Mouse (Mus musculus): ENCODE measurements around the gene Cetn3. TPM values are rescaled to one million over a fixed set of nuclear protein-coding genes. Genes with fewer than 3 reads are reported as not detected.

Gene Cetn3
- polyA plus RNA-seq, 1 experiment from 2014 or later = 86.1 TPM

DNA sequence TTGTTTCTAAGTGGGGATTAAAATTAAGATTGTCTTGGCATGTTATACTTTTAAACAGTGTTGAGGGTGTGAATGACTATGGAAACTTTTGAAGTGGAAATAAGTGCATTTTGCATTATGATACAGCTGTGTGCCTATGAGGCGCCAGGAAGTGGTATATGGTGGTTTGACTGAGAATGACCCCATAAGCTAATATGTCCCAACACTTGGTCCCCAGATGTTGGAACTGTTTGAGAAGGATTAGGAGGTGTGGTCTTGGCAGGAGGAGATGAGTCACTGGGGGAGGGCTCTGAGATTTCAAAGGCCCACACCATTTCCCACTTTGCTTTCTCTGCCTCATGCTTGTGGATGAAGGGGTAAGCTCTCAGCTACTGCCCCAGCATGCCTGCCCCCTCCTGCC lies 27.6 kb upstream of the Cetn3 start:
- 0 out of 2 replicates have a peak, but pooled peaks cover 2% of the 10 kb centered on the region for H3K36me3 ChIP-seq (replicated peaks; ENCODE audit: insufficient read depth, low read length)
- TF ChIP-seq CTCF (IDR thresholded peaks at IDR 0.05; ENCODE audit: low read depth) = no peak
- no peak for TF ChIP-seq EP300 (IDR thresholded peaks at IDR 0.05; ENCODE audit: low read depth)
- H3K9ac ChIP-seq (replicated peaks) = no peak overlapping the region
- H3K4me3 ChIP-seq (ENCODE audit: low read depth, low read length) = no peak overlapping the region
- 93% methylated on average over 1 of the region's 1 CpGs for WGBS (ENCODE audit: insufficient replicate concordance)
- H3K4me1 ChIP-seq (ENCODE audit: insufficient read depth) = no peaks in the 10 kb centered on the region
- H3K9me3 ChIP-seq (ENCODE audit: low read length) = no peaks in the 10 kb centered on the region
- H3K4me2 ChIP-seq (ENCODE audit: low read depth, low read length) = no peak overlapping the region
- ATAC-seq (no peak), DNase-seq (no peak)
- H3K27ac ChIP-seq (ENCODE audit: low read depth) = no peak overlapping the region
- no peaks in the 10 kb centered on the region for H3K27me3 ChIP-seq (ENCODE audit: insufficient read depth, low read length)

DNA sequence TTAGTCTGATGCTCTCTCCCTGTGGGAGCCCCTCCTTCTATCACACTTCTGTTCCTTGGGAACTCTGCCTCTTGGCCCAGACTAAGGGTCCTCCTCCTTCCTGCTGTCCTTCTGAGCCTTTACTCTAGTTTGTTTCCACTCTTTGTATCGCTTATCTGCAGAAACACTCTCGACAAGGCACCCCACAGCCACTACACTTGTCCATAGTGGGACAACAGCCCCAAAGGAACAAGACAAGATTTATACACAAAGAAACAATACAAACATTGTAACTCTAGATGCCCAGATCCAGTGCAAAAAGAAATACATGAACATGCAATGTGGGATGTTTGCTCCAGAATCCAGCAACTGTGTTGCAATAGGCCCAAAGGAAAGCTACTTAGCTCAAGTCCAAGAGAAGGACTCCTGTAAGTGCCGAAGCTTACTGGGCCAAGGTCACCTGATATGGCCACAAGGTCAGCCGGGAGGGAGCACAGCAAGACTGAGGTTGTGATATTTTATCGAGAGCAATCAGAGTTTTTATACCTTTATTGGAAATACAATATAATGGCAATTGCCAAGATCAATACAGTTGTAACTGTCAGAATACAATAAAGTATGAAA lies 25.7 kb upstream of the Cetn3 start:
- WGBS (ENCODE audit: insufficient replicate concordance) = 70% methylated on average over 5 of the region's 5 CpGs
- no peak overlapping the region for H3K4me2 ChIP-seq (ENCODE audit: low read depth, low read length)

DNA sequence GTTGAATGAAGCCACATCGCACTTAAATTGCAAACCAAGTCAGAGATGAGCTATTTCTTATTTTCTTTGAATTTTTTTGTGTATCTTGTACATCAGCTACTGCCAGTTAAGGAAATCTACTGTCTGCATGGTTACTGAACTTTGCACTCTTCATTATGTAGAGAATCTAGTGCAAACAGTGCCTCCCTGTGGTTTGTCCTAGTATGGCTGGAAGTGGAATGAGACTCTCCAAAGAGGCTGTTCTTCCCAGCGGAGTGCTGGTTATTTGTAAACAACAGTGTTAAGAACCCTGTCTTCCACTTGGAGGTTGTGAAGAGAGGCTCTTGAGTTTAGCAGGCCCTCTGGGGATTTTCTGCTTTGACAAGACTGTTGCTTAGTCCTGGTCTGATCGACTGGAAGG lies 22.5 kb upstream of the Cetn3 start:
- H3K9ac ChIP-seq (replicated peaks) = no peak overlapping the region

More for the DNA sequence above, 25.7 kb upstream of the Cetn3 start:
- H3K4me3 ChIP-seq (ENCODE audit: low read depth, low read length) = no peak overlapping the region
- no peak overlapping the region for H3K27ac ChIP-seq (ENCODE audit: low read depth)
- TF ChIP-seq CTCF (IDR thresholded peaks at IDR 0.05; ENCODE audit: low read depth) (no peak), EP300 (IDR thresholded peaks at IDR 0.05; ENCODE audit: low read depth) (no peak)
- H3K9ac ChIP-seq (replicated peaks) = no peak overlapping the region
- 0 out of 2 replicates have a peak, but pooled peaks cover 2% of the 10 kb centered on the region for H3K36me3 ChIP-seq (replicated peaks; ENCODE audit: insufficient read depth, low read length)
- no peaks in the 10 kb centered on the region for H3K4me1 ChIP-seq (ENCODE audit: insufficient read depth)
- H3K27me3 ChIP-seq (ENCODE audit: insufficient read depth, low read length) = no peaks in the 10 kb centered on the region
- DNase-seq = no peak
- no peaks in the 10 kb centered on the region for H3K9me3 ChIP-seq (ENCODE audit: low read length)
- no peak for ATAC-seq

DNA sequence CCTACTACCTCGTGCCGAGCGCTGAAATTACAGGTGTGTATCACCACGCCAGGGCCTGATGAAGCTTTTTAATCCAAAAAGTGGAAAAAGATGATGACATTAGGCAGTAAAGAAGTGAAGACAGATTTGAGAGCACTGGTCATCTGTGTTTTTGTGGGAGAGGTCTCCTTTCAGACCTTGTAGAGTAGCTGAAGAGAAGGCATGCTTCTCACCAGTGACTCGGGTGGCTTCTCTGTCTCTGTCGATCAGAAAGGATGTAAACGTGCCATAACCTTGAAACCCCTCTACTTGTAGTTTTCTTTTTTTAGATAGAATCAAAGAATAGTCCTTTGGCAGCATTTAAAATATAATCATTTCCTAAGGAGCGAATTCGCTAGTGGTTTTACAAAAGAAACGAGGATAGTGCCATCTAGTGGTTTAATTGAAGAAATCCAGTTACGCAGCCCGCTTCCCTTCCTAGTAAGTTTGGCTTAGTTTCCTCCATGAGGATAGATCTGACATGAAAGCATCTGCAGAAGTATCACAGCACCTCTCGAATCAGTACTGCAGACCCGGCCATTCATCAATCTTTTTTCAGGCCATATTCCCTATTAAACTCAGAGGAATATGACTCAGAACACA lies 21.2 kb upstream of the Cetn3 start:
- H3K9ac ChIP-seq (replicated peaks) = no peak overlapping the region
- H3K27me3 ChIP-seq (ENCODE audit: insufficient read depth, low read length) = no peaks in the 10 kb centered on the region
- DNase-seq = no peak
- no peak for ATAC-seq
- no peaks in the 10 kb centered on the region for H3K4me1 ChIP-seq (ENCODE audit: insufficient read depth)
- H3K36me3 ChIP-seq (replicated peaks; ENCODE audit: insufficient read depth, low read length) = no peaks in the 10 kb centered on the region
- TF ChIP-seq CTCF (IDR thresholded peaks at IDR 0.05; ENCODE audit: low read depth) (peak; percentile 75), EP300 (IDR thresholded peaks at IDR 0.05; ENCODE audit: low read depth) (no peak)
- H3K27ac ChIP-seq (ENCODE audit: low read depth) = no peak overlapping the region
- 32% methylated on average over 14 of the region's 14 CpGs for WGBS (ENCODE audit: insufficient replicate concordance)
- no peaks in the 10 kb centered on the region for H3K9me3 ChIP-seq (ENCODE audit: low read length)
- H3K4me3 ChIP-seq (ENCODE audit: low read depth, low read length) = no peak overlapping the region
- no peak overlapping the region for H3K4me2 ChIP-seq (ENCODE audit: low read depth, low read length)

More for the DNA sequence above, 22.5 kb upstream of the Cetn3 start:
- Histone ChIP-seq H3K4me3 (ENCODE audit: low read depth, low read length) (no peak overlapping the region), H3K36me3 (replicated peaks; ENCODE audit: insufficient read depth, low read length) (no peaks in the 10 kb centered on the region), H3K9me3 (ENCODE audit: low read length) (no peaks in the 10 kb centered on the region), H3K27me3 (ENCODE audit: insufficient read depth, low read length) (no peaks in the 10 kb centered on the region), H3K4me1 (ENCODE audit: insufficient read depth) (no peaks in the 10 kb centered on the region), H3K27ac (ENCODE audit: low read depth) (no peak overlapping the region), H3K4me2 (ENCODE audit: low read depth, low read length) (no peak overlapping the region)
- TF ChIP-seq EP300 (IDR thresholded peaks at IDR 0.05; ENCODE audit: low read depth) (no peak), CTCF (IDR thresholded peaks at IDR 0.05; ENCODE audit: low read depth) (peak; percentile 78)
- WGBS (ENCODE audit: insufficient replicate concordance) = 40% methylated on average over 3 of the region's 3 CpGs
- peak; percentile 44 for ATAC-seq
- peak; percentile 61 for DNase-seq

DNA sequence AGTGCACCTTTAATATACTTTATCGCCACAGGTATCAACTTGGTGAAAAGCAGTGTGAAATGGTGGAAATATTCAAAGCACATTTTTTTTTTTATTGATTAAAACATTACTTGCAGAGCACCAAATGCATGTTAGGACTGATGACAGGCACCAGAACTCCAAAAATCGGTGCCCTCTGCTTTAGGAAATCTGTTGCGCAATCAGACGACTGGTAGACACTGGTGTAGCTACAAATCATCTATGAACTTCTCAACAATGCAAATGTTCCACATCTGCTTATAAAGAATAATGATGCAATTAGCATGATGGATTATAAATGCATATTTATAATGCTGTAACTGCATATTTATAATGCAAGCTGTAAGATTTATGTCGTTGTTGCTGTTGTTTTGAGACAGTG lies 18.7 kb upstream of the Cetn3 start:
- Histone ChIP-seq H3K4me2 (ENCODE audit: low read depth, low read length) (no peak overlapping the region), H3K27ac (ENCODE audit: low read depth) (no peak overlapping the region), H3K9ac (replicated peaks) (no peak overlapping the region), H3K9me3 (ENCODE audit: low read length) (no peaks in the 10 kb centered on the region), H3K4me3 (ENCODE audit: low read depth, low read length) (no peak overlapping the region), H3K27me3 (ENCODE audit: insufficient read depth, low read length) (no peaks in the 10 kb centered on the region), H3K4me1 (ENCODE audit: insufficient read depth) (no peaks in the 10 kb centered on the region), H3K36me3 (replicated peaks; ENCODE audit: insufficient read depth, low read length) (no peaks in the 10 kb centered on the region)
- ATAC-seq (no peak), DNase-seq (no peak)
- TF ChIP-seq EP300 (IDR thresholded peaks at IDR 0.05; ENCODE audit: low read depth) (no peak), CTCF (IDR thresholded peaks at IDR 0.05; ENCODE audit: low read depth) (no peak)
- 62% methylated on average over 5 of the region's 5 CpGs for WGBS (ENCODE audit: insufficient replicate concordance)

DNA sequence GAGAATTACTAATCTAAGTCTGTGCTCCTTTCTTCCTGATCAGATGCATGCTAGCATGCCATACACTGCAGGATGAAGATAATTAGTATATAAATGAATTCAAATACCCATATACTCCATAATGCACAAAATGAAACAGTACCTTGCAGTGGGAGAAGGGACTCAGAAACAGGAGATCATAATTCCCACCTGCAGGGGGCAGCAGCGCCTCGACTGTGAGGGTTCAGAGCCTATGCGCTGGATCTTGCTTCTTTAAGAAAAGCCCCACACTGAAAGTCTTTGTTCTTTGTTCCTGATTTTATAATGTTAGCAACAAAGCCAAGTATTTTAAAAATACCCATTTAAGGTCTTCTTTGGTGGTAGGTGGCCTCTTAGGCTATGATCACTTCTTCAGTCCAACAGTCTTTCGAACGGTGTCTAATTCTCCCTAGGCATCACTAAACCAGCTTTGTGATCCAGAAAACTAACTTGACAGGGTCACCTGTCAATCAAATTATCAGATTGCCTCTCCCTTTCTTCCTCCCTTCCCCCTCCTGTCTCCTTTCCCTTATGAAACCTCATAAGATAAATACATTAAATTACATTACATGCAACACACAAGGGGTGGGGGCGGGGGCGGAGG lies 15.7 kb upstream of the Cetn3 start:
- Histone ChIP-seq H3K9me3 (ENCODE audit: low read length) (no peaks in the 10 kb centered on the region), H3K27ac (ENCODE audit: low read depth) (no peak overlapping the region), H3K36me3 (replicated peaks; ENCODE audit: insufficient read depth, low read length) (no peaks in the 10 kb centered on the region), H3K4me1 (ENCODE audit: insufficient read depth) (no peaks in the 10 kb centered on the region), H3K4me3 (ENCODE audit: low read depth, low read length) (no peak overlapping the region), H3K9ac (replicated peaks) (no peak overlapping the region), H3K27me3 (ENCODE audit: insufficient read depth, low read length) (no peaks in the 10 kb centered on the region), H3K4me2 (ENCODE audit: low read depth, low read length) (no peak overlapping the region)
- DNase-seq (peak; percentile 55), ATAC-seq (no peak)
- TF ChIP-seq CTCF (IDR thresholded peaks at IDR 0.05; ENCODE audit: low read depth) (peak; percentile 65), EP300 (IDR thresholded peaks at IDR 0.05; ENCODE audit: low read depth) (no peak)
- 82% methylated on average over 7 of the region's 7 CpGs for WGBS (ENCODE audit: insufficient replicate concordance)
